Mouse (Mus musculus) liver, embryonic 13.5 days (tissue): ENCODE measurements around the gene Epha8. TPM values are rescaled to one million over a fixed set of nuclear protein-coding genes. Genes with fewer than 3 reads are reported as not detected.
A peak's percentile ranks its signal among the peaks of the same experiment; 100 is the strongest.

Experiments
- ATAC-seq: fragments of 200-750 bp; cut with Nextera tagmentation; 2 replicates; pipeline ENCODE4 v1.8.0; 2017; ENCODE audit warnings: low read depth, mild to moderate bottlenecking, moderate number of reproducible peaks, moderate library complexity
- DNase-seq: peaks from one replicate; pipeline ENCODE4 v3.0.0; 2022
- H3K27ac ChIP-seq: fragments of 300-500 bp; sonication (generic); 2 replicates; pipeline ENCODE4 v1.5.1; 2015; ENCODE audit warnings: moderate library complexity, mild to moderate bottlenecking, inconsistent platforms
- H3K27me3 ChIP-seq: fragments of 300-500 bp; sonication (generic); 2 replicates; pipeline ENCODE4 v1.6.1; 2015; ENCODE audit warnings: mild to moderate bottlenecking, inconsistent platforms
- H3K36me3 ChIP-seq: fragments of 300-500 bp; sonication (generic); 2 replicates; pipeline ENCODE4 v1.6.1; 2015; ENCODE audit warnings: mild to moderate bottlenecking, inconsistent platforms
- H3K4me1 ChIP-seq: fragments of 300-500 bp; sonication (generic); replicated peaks from 2 replicates; pipeline ENCODE4 v1.6.1; 2015; ENCODE audit warnings: inconsistent platforms
- H3K4me2 ChIP-seq: fragments of 300-500 bp; sonication (generic); 2 replicates; pipeline ENCODE4 v1.6.1; 2015; ENCODE audit warnings: inconsistent platforms, mild to moderate bottlenecking, moderate library complexity
- H3K4me3 ChIP-seq: fragments of 300-500 bp; sonication (generic); replicated peaks from 2 replicates; pipeline ENCODE4 v1.5.1; 2015; ENCODE audit warnings: mild to moderate bottlenecking, inconsistent platforms
- H3K9ac ChIP-seq: fragments of 300-500 bp; sonication (generic); 2 replicates; pipeline ENCODE4 v1.6.1; 2015; ENCODE audit warnings: mild to moderate bottlenecking, inconsistent platforms
- H3K9me3 ChIP-seq: fragments of 300-500 bp; sonication (generic); replicated peaks from 2 replicates; pipeline ENCODE4 v1.6.1; 2016; ENCODE audit warnings: inconsistent platforms
- WGBS: fragments of 180-500 bp; shearing (Covaris S2); methylation state at CpG from one replicate; pipeline ENCODE4 v1.1.7; 2015; ENCODE audit not compliant: insufficient replicate concordance; 5-methylcytosine and 5-hydroxymethylcytosine counted together
- polyA plus RNA-seq: library from polyadenylated mRNA; unstranded; fragments of >200 nt; fragmentation: Nextera tagmentation; extraction: Ambion mirVana; gene quantifications from 2 replicates; pipeline ENCODE4 v1.2.1, GENCODE M21; 2015

Epha8 gene
- polyA plus RNA-seq, 1 experiment from 2014 or later, result 0.14 TPM

DNA sequence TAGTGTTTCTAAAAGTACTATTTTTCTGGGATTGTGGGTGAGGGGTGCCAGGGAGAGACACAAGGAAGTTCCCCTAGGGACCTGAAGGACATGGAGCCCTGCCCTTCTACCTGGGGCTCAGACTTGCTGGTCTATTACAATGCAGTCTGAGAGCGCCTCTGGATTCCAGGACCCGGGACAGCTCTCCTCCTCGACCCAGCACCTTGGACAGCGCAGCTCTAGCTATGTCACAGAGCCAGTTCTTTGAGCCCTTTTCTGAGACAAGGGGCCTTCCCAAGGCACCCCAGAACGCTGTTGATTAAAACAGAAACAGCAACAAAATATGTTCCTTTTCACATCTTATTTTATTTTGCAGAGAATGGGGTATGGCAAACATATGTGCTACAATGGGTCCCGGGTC, 32.1 kb downstream of the Epha8 start:
- H3K27ac ChIP-seq, result no peak overlapping the region
- 7% methylated on average over 6 of the region's 6 CpGs for WGBS
- H3K27me3 ChIP-seq, result peaks cover 26% of the 10 kb centered on the region
- DNase-seq (peak; percentile 32), ATAC-seq (no peak)
- no peak overlapping the region for H3K4me2 ChIP-seq
- no peak overlapping the region for H3K4me3 ChIP-seq
- H3K4me1 ChIP-seq, result peaks cover 5% of the 10 kb centered on the region
- no peaks in the 10 kb centered on the region for H3K9me3 ChIP-seq
- H3K9ac ChIP-seq, result no peak overlapping the region
- no peaks in the 10 kb centered on the region for H3K36me3 ChIP-seq

DNA sequence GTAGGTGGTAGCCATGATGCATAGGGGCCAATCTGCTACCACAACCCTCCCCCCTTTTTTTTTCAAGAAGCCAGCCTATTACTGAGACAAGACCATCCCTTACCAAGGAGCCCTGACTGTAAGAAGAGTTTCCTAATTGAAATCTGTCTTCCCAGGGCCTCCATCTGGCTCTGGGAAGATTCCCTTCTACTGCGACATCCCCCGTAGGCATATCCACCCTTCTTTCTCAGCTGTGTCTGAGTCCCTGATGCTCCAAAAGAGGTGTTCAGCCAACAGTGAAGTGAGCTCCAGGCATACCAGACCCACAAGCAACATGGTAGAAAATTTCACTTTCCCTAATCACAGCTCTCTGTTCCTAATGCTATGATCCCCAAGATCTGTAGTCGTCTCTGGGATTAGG, 37.1 kb downstream of the Epha8 start:
- ATAC-seq (no peak), DNase-seq (no peak)
- Histone ChIP-seq H3K4me1 (no peaks in the 10 kb centered on the region), H3K36me3 (no peaks in the 10 kb centered on the region), H3K9me3 (no peaks in the 10 kb centered on the region), H3K27ac (no peak overlapping the region), H3K4me2 (no peak overlapping the region), H3K27me3 (no peaks in the 10 kb centered on the region; the same call in none of the 2 replicates), H3K9ac (no peak overlapping the region), H3K4me3 (no peak overlapping the region)
- 68% methylated on average over 3 of the region's 3 CpGs for WGBS

DNA sequence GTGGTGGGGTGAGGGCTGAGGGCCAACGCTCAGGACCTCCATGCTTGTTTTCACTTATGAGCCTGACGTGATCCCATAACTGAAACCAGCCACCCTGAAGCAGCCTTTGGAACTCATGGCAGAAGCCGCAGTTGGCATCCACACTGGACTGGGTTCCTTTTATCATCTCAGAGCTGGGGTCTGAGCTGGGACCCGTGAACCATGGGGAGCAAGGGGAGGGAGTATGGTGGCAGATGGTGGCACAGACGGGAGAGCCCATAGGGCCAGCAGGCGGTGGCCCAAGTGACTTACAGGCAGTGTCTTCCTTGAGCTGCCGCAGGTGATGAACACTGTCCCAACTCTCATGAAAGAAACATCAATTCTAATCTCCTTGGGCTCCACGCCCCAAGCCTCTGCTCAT, 37.8 kb downstream of the Epha8 start:
- no peaks in the 10 kb centered on the region for H3K4me1 ChIP-seq
- no peak for ATAC-seq
- WGBS, result 73% methylated on average over 8 of the region's 8 CpGs
- H3K4me2 ChIP-seq, result no peak overlapping the region
- peaks cover 6% of the 10 kb centered on the region for H3K27me3 ChIP-seq
- no peaks in the 10 kb centered on the region for H3K9me3 ChIP-seq
- no peak overlapping the region for H3K9ac ChIP-seq
- H3K27ac ChIP-seq, result no peak overlapping the region
- DNase-seq, result no peak
- H3K36me3 ChIP-seq, result no peaks in the 10 kb centered on the region
- H3K4me3 ChIP-seq, result no peak overlapping the region

- no peak for ATAC-seq
- Histone ChIP-seq H3K36me3 (no peaks in the 10 kb centered on the region), H3K9ac (no peak overlapping the region), H3K27me3 (peaks cover 21% of the 10 kb centered on the region), H3K9me3 (no peaks in the 10 kb centered on the region), H3K4me3 (no peak overlapping the region), H3K4me1 (no peaks in the 10 kb centered on the region), H3K27ac (no peak overlapping the region), H3K4me2 (no peak overlapping the region)
- DNase-seq, result no peak
- WGBS, result 38% methylated on average over 7 of the region's 7 CpGs
Observed at GRCm38 (mm10) chr4:136917165-136917524, 39.5 kb downstream of the Epha8 start.

- ATAC-seq (no peak), DNase-seq (no peak)
- no peak overlapping the region for H3K27ac ChIP-seq
- H3K4me3 ChIP-seq, result no peak overlapping the region
- WGBS, result 61% methylated on average over 20 of the region's 20 CpGs
- no peaks in the 10 kb centered on the region for H3K36me3 ChIP-seq
- no peaks in the 10 kb centered on the region for H3K4me1 ChIP-seq
- no peak overlapping the region for H3K4me2 ChIP-seq
- H3K9ac ChIP-seq, result no peak overlapping the region
- peaks cover 26% of the 10 kb centered on the region for H3K27me3 ChIP-seq
- no peaks in the 10 kb centered on the region for H3K9me3 ChIP-seq
Observed at GRCm38 (mm10) chr4:136916359-136917164, 40.1 kb downstream of the Epha8 start.

GRCm38 (mm10) chr4:136912841-136913240, 43.8 kb downstream of the Epha8 start:
- no peak overlapping the region for H3K4me3 ChIP-seq
- DNase-seq (no peak), ATAC-seq (no peak)
- no peaks in the 10 kb centered on the region for H3K9me3 ChIP-seq
- H3K36me3 ChIP-seq, result no peaks in the 10 kb centered on the region
- H3K9ac ChIP-seq, result no peak overlapping the region
- peaks cover 43% of the 10 kb centered on the region for H3K27me3 ChIP-seq
- WGBS, result 21% methylated on average over 9 of the region's 9 CpGs
- H3K4me1 ChIP-seq, result no peaks in the 10 kb centered on the region
- no peak overlapping the region for H3K4me2 ChIP-seq
- H3K27ac ChIP-seq, result no peak overlapping the region

DNA sequence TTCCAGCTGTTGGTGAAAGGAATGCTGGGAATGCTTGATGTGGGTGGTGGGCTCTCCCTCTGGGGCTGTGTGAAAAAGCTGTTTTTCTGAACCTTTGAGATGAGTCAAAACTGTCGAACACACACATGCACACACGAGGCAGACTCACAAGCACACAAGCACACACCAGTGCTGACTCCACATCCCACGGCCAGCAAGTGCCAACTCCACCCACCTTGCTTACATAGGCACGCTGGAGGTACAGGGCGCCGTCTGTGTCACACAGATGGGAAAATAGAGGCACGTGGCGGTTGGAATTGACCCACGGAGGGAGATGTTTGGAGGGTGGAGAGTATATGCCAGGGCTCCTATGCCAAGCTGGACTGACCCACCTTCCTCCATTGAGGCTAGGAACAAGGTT, 44.8 kb downstream of the Epha8 start:
- Histone ChIP-seq H3K4me3 (no peak overlapping the region), H3K4me2 (no peak overlapping the region), H3K4me1 (no peaks in the 10 kb centered on the region), H3K9ac (no peak overlapping the region), H3K27ac (no peak overlapping the region), H3K36me3 (no peaks in the 10 kb centered on the region), H3K27me3 (peaks cover 44% of the 10 kb centered on the region), H3K9me3 (no peaks in the 10 kb centered on the region)
- DNase-seq (no peak), ATAC-seq (no peak)
- WGBS, result 42% methylated on average over 9 of the region's 9 CpGs

GRCm38 (mm10) chr4:136911211-136911646, 45.4 kb downstream of the Epha8 start:
- no peaks in the 10 kb centered on the region for H3K4me1 ChIP-seq
- no peak overlapping the region for H3K4me2 ChIP-seq
- H3K9ac ChIP-seq, result no peak overlapping the region
- no peaks in the 10 kb centered on the region for H3K36me3 ChIP-seq
- H3K4me3 ChIP-seq, result no peak overlapping the region
- WGBS, result 20% methylated on average over 17 of the region's 17 CpGs
- no peak for DNase-seq
- no peak overlapping the region for H3K27ac ChIP-seq
- peaks cover 50% of the 10 kb centered on the region for H3K27me3 ChIP-seq
- no peak for ATAC-seq
- no peaks in the 10 kb centered on the region for H3K9me3 ChIP-seq

GRCm38 (mm10) chr4:136907809-136908208, 48.8 kb downstream of the Epha8 start:
- H3K4me1 ChIP-seq, result no peaks in the 10 kb centered on the region
- peaks cover 67% of the 10 kb centered on the region for H3K27me3 ChIP-seq
- H3K4me2 ChIP-seq, result no peak overlapping the region
- no peaks in the 10 kb centered on the region for H3K36me3 ChIP-seq
- ATAC-seq, result no peak
- H3K4me3 ChIP-seq, result no peak overlapping the region
- H3K27ac ChIP-seq, result no peak overlapping the region
- no peak for DNase-seq
- H3K9me3 ChIP-seq, result no peaks in the 10 kb centered on the region
- H3K9ac ChIP-seq, result no peak overlapping the region

DNA sequence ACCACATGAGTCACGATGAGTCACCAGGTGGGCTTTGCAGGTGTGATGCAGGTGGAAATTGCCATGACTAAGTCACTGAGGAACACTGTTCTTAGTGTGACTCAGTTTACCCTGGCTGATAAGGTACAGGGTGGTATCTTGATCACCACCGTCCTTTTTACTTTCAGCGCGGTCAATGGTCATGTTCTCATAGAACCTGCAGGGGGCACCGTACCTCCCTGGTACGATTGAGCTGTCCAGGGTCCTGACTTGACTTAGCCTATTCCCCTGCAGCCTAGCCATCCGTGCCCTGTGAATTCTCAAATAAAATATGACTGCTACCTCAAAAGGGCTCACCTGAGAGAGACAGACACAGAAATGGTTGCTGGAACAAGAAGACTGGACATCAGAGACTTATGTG, 49.6 kb downstream of the Epha8 start:
- no peak overlapping the region for H3K4me2 ChIP-seq
- H3K27ac ChIP-seq, result no peak overlapping the region
- no peak overlapping the region for H3K4me3 ChIP-seq
- ATAC-seq, result no peak
- WGBS, result 11% methylated on average over 7 of the region's 7 CpGs
- peaks cover 60% of the 10 kb centered on the region for H3K27me3 ChIP-seq
- H3K36me3 ChIP-seq, result no peaks in the 10 kb centered on the region
- no peaks in the 10 kb centered on the region for H3K4me1 ChIP-seq
- no peak overlapping the region for H3K9ac ChIP-seq
- H3K9me3 ChIP-seq, result no peaks in the 10 kb centered on the region
- no peak for DNase-seq

DNA sequence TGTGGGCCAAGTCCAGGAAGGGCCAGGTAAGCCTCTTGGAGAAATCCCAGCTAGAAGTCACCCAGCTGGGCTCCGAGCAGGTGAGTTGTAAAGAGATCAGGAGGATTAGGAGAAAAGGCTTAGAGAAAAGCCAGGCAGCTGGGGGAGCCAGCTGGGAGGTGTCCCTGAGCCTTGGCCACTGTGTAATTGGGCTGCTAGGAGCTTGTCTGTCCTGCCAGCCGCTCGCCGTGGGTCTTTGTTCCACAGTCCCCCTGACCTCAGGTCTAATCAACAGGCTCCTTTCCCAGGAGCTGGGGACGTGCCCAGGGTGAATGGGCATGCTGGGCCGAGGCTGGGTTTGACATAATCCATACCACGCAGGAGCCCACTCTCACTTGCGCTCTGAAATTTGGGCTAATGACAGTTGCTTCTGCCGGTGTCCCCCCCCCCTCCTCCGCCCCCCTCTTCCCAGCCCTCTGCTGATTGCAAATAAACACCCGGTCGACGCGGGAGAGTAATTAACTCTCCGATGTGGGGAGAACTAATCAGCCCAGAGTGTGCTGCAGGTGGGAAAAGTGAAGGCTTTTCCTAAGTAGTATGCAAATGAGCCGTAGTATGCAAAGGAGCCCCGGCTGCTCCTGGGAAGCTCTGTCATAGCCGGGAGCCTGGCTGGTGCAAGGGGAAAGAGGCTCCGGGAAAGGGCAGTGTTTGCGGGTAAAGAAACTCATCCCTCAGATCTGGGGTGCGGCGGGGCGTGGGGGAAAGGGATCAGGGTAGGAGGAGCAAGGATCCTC, 51.7 kb downstream of the Epha8 start:
- H3K4me2 ChIP-seq, result no peak overlapping the region
- no peak overlapping the region for H3K9ac ChIP-seq
- H3K27ac ChIP-seq, result no peak overlapping the region
- H3K4me1 ChIP-seq, result no peaks in the 10 kb centered on the region
- H3K27me3 ChIP-seq, result peaks cover 43% of the 10 kb centered on the region
- no peaks in the 10 kb centered on the region for H3K9me3 ChIP-seq
- 4% methylated on average over 23 of the region's 23 CpGs for WGBS
- no peak for ATAC-seq
- no peaks in the 10 kb centered on the region for H3K36me3 ChIP-seq
- DNase-seq, result no peak
- no peak overlapping the region for H3K4me3 ChIP-seq

GRCm38 (mm10) chr4:136899154-136899553, 57.5 kb downstream of the Epha8 start:
- DNase-seq, result no peak
- H3K9ac ChIP-seq, result no peak overlapping the region
- no peaks in the 10 kb centered on the region for H3K4me1 ChIP-seq
- H3K4me2 ChIP-seq, result no peak overlapping the region
- no peak overlapping the region for H3K4me3 ChIP-seq
- H3K9me3 ChIP-seq, result no peaks in the 10 kb centered on the region
- H3K36me3 ChIP-seq, result no peaks in the 10 kb centered on the region
- H3K27ac ChIP-seq, result no peak overlapping the region
- no peak for ATAC-seq
- WGBS, result 35% methylated on average over 7 of the region's 7 CpGs
- peaks cover 48% of the 10 kb centered on the region for H3K27me3 ChIP-seq
